Mouse (Mus musculus) forebrain, embryonic 10.5 days (tissue): Measurements from ENCODE around the gene Ostn. TPM values are rescaled to one million over a fixed set of nuclear protein-coding genes. Genes with fewer than 3 reads are reported as not detected.

Source experiments
- DNase-seq: peaks from one replicate; pipeline ENCODE4 v3.0.0-alpha.2; 2017; ENCODE audit warnings: low spot score; ENCODE audit errors: extremely low spot score
- H3K27ac ChIP-seq: fragments of 300-500 bp; sonication (generic); 2 replicates; pipeline ENCODE4 v1.5.1; 2016; ENCODE audit warnings: mild to moderate bottlenecking
- H3K27me3 ChIP-seq: fragments of 300-500 bp; sonication (generic); 2 replicates; pipeline ENCODE4 v1.6.1; 2016; ENCODE audit warnings: mild to moderate bottlenecking; ENCODE audit not compliant: poor library complexity, severe bottlenecking
- H3K36me3 ChIP-seq: fragments of 300-500 bp; sonication (generic); replicated peaks from 2 replicates; pipeline ENCODE4 v1.6.1; 2016; ENCODE audit warnings: mild to moderate bottlenecking, moderate library complexity
- H3K4me1 ChIP-seq: fragments of 300-500 bp; sonication (generic); 2 replicates; pipeline ENCODE4 v1.6.1; 2016
- H3K4me3 ChIP-seq: fragments of 300-500 bp; sonication (generic); 2 replicates; pipeline ENCODE4 v1.5.1; 2016; ENCODE audit warnings: mild to moderate bottlenecking, moderate library complexity
- H3K9me3 ChIP-seq: fragments of 300-500 bp; sonication (generic); 2 replicates; pipeline ENCODE4 v1.6.1; 2016; ENCODE audit warnings: mild to moderate bottlenecking, moderate library complexity
- WGBS: fragments of 180-500 bp; shearing (Covaris S2); methylation state at CpG from one replicate; pipeline ENCODE4 v1.1.7; 2016; 5-methylcytosine and 5-hydroxymethylcytosine counted together
- polyA plus RNA-seq: library from polyadenylated mRNA; unstranded; fragments of >200 nt; fragmentation: Nextera tagmentation; extraction: Ambion mirVana; gene quantifications from 2 replicates; pipeline ENCODE4 v1.2.1, GENCODE M21; 2016

Gene Ostn
- polyA plus RNA-seq, 1 experiment from 2014 or later, result not detected

GRCm38 (mm10) chr16:27360059-27360458 is 52.8 kb downstream of the Ostn start:
- WGBS, result 96% methylated on average over 1 of the region's 1 CpGs
- DNase-seq, result no peak

GRCm38 (mm10) chr16:27370191-27370590 is 62.9 kb downstream of the Ostn start, which contains the start of gene Uts2b:
Uts2b (minus strand) TSS chr16:27370239.
- no peaks in the 10 kb centered on the region for H3K9me3 ChIP-seq
- no peaks in the 10 kb centered on the region for H3K27me3 ChIP-seq
- no peak within 1 kb of the TSS for H3K27ac ChIP-seq
- 89% methylated on average over 8 of the region's 8 CpGs for WGBS
- H3K36me3 ChIP-seq, result no peaks in the 10 kb centered on the region
- H3K4me3 ChIP-seq, result no peak within 1 kb of the TSS
- H3K4me1 ChIP-seq, result no peaks in the 10 kb centered on the region
- DNase-seq, result no peak

More at GRCm38 (mm10) chr16:27360059-27360458, 52.8 kb downstream of the Ostn start:
- Histone ChIP-seq H3K27me3 (no peaks in the 10 kb centered on the region), H3K4me1 (no peaks in the 10 kb centered on the region), H3K4me3 (no peak overlapping the region), H3K9me3 (no peaks in the 10 kb centered on the region), H3K36me3 (no peaks in the 10 kb centered on the region), H3K27ac (no peak overlapping the region)

- H3K27ac ChIP-seq, result no peak overlapping the region
- H3K4me1 ChIP-seq, result no peaks in the 10 kb centered on the region
- H3K36me3 ChIP-seq, result no peaks in the 10 kb centered on the region
- DNase-seq, result no peak
- no peaks in the 10 kb centered on the region for H3K9me3 ChIP-seq
- no peaks in the 10 kb centered on the region for H3K27me3 ChIP-seq
- WGBS, result 93% methylated on average over 2 of the region's 2 CpGs
- H3K4me3 ChIP-seq, result no peak overlapping the region
Measured at GRCm38 (mm10) chr16:27370700-27371099, 63.4 kb downstream of the Ostn start.

DNA sequence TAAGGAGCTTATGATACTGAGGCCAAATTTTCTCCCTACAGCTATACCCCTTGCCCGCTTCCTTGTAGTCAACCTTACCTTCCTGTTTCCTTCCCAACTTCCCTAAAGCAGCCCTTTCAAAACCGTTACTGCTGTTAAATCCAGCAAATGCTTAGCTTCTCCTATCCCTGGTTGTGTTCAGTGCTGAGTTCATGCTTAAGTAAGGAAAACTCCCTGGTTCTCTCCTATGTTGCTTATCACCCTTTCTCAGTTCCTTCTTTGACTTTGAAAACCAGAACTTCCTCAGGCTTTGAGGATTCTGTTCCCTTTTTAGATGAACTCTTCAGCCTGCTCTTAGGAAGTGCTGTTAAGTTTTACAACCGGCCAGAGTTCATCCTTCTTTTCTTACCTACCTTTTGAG is 66.8 kb downstream of the Ostn start:
- H3K4me1 ChIP-seq, result no peaks in the 10 kb centered on the region
- no peaks in the 10 kb centered on the region for H3K27me3 ChIP-seq
- no peak overlapping the region for H3K27ac ChIP-seq
- DNase-seq, result no peak
- no peaks in the 10 kb centered on the region for H3K9me3 ChIP-seq
- H3K4me3 ChIP-seq, result no peak overlapping the region
- no peaks in the 10 kb centered on the region for H3K36me3 ChIP-seq
- 75% methylated on average over 3 of the region's 3 CpGs for WGBS

DNA sequence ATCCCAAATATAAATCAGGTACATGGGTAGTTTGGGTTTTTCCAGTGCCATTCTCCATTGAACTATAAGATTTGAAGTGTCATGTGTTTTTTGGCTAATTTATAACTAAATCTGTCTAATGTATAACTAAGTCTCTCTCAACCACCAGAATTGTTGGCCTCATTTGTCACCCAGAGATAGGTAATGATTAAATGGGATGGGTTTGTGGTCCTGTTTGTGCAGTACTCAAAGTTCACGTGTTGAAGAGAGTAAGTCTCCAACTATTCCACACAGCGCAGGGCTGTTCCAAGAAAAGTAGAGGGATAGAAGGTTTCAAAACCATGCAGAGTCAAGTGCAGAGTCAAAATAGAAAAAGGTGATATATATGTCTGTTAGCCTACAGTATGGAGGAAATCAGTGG is 68.0 kb downstream of the Ostn start:
- DNase-seq, result no peak
- no peaks in the 10 kb centered on the region for H3K36me3 ChIP-seq
- no peaks in the 10 kb centered on the region for H3K27me3 ChIP-seq
- 94% methylated on average over 2 of the region's 2 CpGs for whole genome bisulfite sequencing
- no peak overlapping the region for H3K4me3 ChIP-seq
- no peaks in the 10 kb centered on the region for H3K4me1 ChIP-seq
- no peaks in the 10 kb centered on the region for H3K9me3 ChIP-seq
- no peak overlapping the region for H3K27ac ChIP-seq

GRCm38 (mm10) chr16:27376556-27376955 is 69.3 kb downstream of the Ostn start:
- H3K27ac ChIP-seq, result no peak overlapping the region
- H3K9me3 ChIP-seq, result no peaks in the 10 kb centered on the region
- no peaks in the 10 kb centered on the region for H3K27me3 ChIP-seq
- DNase-seq, result no peak
- no peak overlapping the region for H3K4me3 ChIP-seq
- H3K4me1 ChIP-seq, result no peaks in the 10 kb centered on the region
- H3K36me3 ChIP-seq, result no peaks in the 10 kb centered on the region

GRCm38 (mm10) chr16:27382217-27382616 is 74.9 kb downstream of the Ostn start:
- no peak overlapping the region for H3K4me3 ChIP-seq
- H3K4me1 ChIP-seq, result no peaks in the 10 kb centered on the region
- H3K9me3 ChIP-seq, result no peaks in the 10 kb centered on the region
- H3K27me3 ChIP-seq, result no peaks in the 10 kb centered on the region
- no peak for DNase-seq
- WGBS, result 84% methylated on average over 4 of the region's 4 CpGs
- H3K36me3 ChIP-seq, result no peaks in the 10 kb centered on the region
- no peak overlapping the region for H3K27ac ChIP-seq

DNA sequence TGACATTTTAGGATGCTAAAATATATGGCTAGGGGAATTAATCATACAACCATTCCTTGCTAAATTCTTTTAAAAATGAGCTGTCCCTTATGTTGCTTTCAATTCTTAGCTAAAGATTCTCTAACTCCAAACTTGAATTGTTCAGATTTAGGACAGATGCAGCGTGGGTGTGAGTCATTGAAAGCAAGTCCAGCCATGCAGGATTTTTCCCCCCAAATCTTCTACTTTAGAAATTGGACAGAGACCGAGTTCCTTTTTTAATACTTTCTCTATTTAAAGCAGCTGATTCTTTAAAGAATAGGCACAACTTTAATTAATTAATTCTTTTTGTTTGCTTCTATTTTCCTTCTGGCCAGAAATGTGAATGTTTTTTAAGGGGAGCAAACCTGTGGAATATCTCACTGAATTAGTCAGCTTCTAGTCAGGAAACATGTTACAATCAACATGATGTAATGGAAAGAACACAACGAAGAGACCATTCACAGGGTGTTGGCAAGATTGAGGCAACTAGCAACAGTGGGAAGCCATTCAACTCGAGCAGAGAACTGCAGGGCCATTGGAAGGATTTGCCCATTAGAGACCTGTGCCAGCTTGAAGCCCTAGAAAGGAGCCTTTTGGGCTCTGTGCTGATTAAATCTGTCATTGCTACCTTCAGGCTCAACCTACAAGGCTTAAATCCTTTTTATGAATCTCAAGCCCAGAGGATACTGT is 77.8 kb downstream of the Ostn start:
- Histone ChIP-seq H3K4me1 (peaks cover 13% of the 10 kb centered on the region), H3K27ac (no peak overlapping the region), H3K27me3 (no peaks in the 10 kb centered on the region), H3K36me3 (no peaks in the 10 kb centered on the region), H3K4me3 (no peak overlapping the region), H3K9me3 (no peaks in the 10 kb centered on the region)
- DNase-seq, result no peak
- 66% methylated on average over 4 of the region's 4 CpGs for WGBS

- H3K4me3 ChIP-seq, result no peak overlapping the region
- no peak for DNase-seq
- no peak overlapping the region for H3K27ac ChIP-seq
- peaks cover 19% of the 10 kb centered on the region for H3K4me1 ChIP-seq
- H3K27me3 ChIP-seq, result no peaks in the 10 kb centered on the region
- no peaks in the 10 kb centered on the region for H3K9me3 ChIP-seq
- no peaks in the 10 kb centered on the region for H3K36me3 ChIP-seq
- 81% methylated on average over 1 of the region's 1 CpGs for WGBS
Measured at GRCm38 (mm10) chr16:27385649-27386048, 78.4 kb downstream of the Ostn start.

DNA sequence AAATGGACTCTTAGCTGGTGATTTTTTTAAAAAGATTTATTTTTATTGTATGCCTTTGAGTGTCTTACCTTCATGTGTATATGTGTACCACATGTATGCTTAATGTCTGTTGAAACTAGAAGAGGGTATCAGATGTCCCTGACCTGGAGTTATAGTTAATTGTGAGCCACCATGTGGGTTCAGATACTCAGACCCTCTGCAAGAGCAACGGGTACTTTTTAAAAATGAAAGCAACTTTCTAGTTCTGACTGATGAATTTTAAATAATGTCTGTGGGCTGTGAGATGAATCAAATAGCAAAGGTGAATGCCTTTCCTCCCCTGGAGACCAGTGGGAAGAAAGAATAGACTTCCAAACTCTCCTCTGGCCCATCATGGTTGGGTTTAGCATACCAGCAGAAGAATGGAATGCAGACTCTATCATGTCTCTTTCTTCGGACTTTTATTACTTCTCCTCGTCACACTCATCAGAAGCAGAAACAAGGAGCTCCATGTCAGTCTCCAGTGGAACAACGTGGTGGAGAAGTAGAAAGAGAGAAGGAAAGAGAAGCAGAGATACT is 79.6 kb downstream of the Ostn start:
- Histone ChIP-seq H3K9me3 (no peaks in the 10 kb centered on the region), H3K27me3 (no peaks in the 10 kb centered on the region), H3K27ac (no peak overlapping the region), H3K4me3 (no peak overlapping the region), H3K36me3 (no peaks in the 10 kb centered on the region), H3K4me1 (peaks cover 30% of the 10 kb centered on the region)
- DNase-seq, result no peak
- 87% methylated on average over 4 of the region's 4 CpGs for WGBS

- no peak for DNase-seq
- WGBS, result 55% methylated on average over 12 of the region's 12 CpGs
- Histone ChIP-seq H3K4me1 (peaks cover 30% of the 10 kb centered on the region), H3K36me3 (no peaks in the 10 kb centered on the region), H3K9me3 (no peaks in the 10 kb centered on the region), H3K27me3 (no peaks in the 10 kb centered on the region), H3K4me3 (peak overlapping the region; percentile 89), H3K27ac (peak overlapping the region; percentile 98)
Measured at GRCm38 (mm10) chr16:27387634-27388611, 80.6 kb downstream of the Ostn start.

GRCm38 (mm10) chr16:27388761-27389451 is 81.6 kb downstream of the Ostn start, which contains the start of gene Ccdc50:
Ccdc50 (plus strand) TSS chr16:27388869.
- no peaks in the 10 kb centered on the region for H3K27me3 ChIP-seq
- H3K27ac ChIP-seq, result peak within 1 kb of the TSS; percentile 98
- DNase-seq, result peak; percentile 84
- no peaks in the 10 kb centered on the region for H3K36me3 ChIP-seq
- peak within 1 kb of the TSS; percentile 89 for H3K4me3 ChIP-seq
- under 1% methylated on average over 69 of the region's 69 CpGs for WGBS
- peaks cover 30% of the 10 kb centered on the region for H3K4me1 ChIP-seq
- no peaks in the 10 kb centered on the region for H3K9me3 ChIP-seq
